Mouse (Mus musculus) cerebellum, adult 8-10 months (tissue): ENCODE measurements around the gene Litaf.
"Not testable (repeated sequence)": the region's sequence is repeated elsewhere in the genome, so short reads cannot be mapped to it uniquely, and the experiment has no call there.

ENCODE experiments used
- DNase-seq: peaks from one replicate; pipeline ENCODE4 v3.0.0; 2022

Litaf gene

DNA sequence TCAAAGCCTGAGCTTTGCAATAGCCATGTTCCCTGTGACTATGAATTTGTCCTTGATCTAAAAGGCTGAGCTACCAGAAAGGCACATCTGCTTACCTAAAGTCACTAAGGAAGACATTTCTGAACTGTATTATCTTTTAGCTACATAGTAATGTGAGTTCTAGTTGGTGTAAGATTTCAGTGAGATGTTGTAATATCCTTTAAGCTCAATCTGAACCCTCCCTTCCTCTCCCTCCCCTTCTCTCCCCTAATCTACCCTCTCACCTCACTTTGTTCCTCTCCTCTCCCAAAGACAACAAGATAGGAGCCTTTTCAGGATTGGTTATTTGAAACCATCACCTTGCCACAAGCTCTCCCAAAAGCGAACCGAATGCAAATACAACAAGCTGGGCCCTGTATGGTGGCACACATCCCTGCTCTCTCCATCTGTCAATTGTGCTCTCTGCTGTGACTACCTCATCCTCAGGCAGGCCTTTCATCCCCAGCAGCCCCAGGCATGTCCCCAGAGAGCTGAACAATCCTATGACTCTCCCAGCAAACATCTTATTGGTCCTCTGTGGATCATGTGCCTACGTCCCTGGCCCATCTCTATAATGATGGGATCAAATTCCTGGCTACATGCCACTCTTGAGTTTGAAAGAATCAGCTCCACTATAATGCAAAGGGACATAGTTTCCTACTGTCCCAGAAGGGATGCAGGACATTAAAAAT is 44.4 kb downstream of the Litaf start:
- DNase-seq: no peak

DNA sequence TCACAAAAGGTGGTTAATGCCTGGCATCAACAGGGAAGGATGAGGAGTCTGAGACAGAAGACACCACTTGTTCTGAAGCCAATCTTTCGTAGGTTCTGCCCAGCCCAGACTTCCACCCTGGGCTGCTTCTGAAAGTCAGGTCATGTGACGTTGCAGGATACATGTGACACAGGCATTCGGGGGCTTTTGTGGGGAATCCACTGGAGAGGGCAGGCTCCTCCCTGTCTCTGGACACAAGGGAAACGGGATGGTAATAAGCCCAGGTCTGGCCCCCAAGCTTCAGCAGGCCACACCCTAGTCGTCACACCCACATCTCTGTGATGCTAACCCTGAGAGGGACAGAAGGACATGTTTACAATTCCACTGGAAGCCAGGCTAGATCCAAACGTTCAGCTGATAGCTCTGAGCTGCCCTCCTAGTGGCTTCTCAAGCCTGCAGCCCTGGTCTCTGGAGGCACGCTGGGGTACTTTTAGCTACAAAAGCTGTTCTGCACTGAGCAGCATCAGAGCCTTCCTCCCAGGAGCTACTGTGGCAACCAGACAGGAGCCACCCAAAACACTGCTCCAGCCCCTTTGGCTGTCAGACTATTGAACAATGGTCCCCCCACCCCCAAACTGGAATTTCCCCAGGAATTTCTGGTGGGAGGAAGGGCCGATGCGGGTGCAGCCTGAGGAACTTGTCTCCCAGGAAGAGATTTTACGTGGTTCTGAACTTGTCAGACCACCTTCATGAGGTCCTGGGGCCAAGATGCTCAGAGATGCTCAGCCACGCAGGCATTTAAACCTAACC is 48.0 kb downstream of the Litaf start:
- DNase-seq: no peak

DNA sequence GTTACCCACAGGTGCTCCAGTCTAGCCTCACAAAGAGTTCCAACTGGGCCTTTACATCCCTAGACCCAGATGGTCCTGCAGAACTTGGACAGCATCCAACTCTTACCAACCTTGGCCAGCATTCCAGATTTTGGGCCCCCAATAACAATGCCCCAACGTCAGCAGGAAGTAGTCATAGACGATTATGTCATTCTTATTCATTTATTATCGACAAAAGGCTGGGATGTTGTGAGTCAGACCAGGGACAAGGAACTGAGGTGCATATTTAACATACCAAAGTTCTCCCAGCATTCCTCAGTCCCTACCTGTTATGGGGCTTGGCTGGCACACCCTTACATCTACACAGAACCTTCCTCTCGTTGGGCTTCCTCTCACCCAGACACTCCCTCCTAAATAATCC is 49.6 kb downstream of the Litaf start:
- no peak for DNase-seq

DNA sequence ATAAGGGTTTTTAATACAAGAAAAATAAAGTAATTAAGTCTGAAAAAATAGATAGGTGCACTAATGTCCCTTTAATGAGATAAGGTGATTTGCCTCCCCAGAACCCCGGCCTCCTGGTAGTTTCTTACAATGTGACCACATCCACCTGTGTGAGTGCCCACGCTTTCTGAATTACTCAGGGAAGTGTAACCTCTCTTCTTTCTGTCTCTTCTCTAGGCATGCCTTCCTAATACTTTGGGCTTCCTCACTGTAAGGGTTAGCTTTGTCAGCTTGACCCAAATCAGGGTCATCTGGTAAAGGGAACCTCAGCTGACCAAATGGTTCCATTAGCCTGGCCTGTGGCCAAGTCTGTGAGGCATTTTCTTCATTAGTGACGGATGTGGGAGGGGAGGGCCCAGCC is 51.5 kb downstream of the Litaf start:
- no peak for DNase-seq

DNA sequence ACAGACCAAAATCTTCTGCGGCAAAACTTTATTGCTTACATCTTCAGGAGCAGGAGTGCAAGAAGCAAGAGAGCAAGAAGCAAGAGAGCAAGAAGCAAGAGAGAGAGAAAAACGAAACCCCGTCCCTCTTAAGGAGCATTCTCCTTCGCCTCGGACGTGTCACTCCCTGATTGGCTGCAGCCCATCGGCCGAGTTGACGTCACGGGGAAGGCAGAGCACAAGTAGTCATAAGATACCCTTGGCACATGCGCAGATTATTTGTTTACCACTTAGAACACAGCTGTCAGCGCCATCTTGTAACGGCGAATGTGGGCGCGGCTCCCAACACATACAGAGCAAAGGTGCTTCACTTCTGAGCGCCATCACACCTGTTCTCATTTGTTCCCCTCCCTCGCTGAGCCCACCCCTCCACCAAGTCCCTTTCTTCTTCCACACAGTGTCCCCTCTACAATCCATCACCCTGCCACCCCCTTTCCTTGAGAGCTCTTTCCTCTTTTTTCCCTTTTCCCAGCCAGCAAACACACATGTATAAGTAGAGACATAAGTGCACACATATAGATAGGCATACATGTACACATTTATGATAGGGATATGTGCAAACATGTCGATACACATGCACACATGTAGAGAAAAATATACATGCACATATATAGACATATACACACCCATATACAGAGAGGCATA is 52.4 kb downstream of the Litaf start:
- not testable (repeated sequence) for DNase-seq

DNA sequence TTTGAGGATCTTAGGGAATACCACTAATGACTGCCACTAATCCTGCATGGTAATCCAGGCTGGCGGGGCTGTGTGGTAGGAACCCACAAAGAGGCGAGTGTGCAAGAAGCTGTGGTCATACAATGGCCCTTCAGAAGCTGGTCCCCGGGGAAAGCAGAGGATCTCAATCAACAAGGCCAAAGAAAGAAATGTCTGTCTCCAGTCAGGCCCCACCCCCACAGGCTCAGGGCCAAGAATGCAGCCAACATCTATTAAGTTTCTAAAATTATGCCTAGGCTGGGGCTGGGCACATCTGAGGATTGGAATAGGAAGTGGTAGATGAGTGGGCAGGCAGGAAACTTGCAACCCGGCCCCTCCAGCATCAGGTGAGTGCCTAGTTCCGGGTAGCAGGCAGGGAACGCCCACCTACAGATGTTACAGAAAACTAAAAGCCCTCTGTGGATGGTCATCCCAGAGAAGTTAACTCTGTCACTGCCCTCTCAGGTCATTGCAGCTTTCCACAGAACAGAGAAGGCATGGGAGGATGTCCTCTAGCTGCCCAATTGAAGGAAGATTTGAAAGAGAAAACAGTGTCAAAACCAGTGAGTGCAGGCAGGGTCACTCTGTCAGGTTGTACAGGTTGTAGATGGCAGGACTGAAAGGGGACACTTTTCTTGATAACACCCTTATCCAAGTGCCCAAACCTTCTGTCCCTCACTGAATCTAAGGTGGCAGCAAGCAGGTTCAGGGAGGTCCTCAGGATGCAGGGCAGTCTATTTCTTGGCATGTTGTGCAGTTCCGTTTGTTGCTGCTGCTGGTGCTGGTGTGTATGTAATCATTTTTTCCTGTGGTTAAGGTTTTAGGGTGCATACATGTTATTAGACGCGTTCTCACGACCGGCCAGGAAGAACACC is 53.1 kb downstream of the Litaf start:
- no peak for DNase-seq

DNA sequence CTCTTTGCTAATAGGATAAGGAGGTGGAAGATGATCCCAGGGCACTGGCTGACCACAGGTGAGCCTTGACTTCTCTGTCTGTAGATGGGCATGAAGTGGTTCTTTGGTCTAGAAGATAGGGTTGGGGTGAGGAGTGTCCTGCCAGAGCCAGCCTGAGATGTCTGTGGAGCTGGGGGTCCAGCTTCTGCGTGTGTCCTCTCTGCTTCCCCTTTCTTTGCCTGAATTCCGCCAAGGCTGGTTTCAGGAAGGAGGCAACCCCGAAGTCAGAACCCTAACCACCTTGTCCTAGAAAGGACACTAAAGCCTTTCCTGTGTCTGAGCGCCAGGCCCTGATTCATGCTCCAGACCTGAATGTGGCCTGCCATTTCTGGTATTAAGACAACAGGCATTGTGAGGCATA is 54.0 kb downstream of the Litaf start:
- DNase-seq: no peak

DNA sequence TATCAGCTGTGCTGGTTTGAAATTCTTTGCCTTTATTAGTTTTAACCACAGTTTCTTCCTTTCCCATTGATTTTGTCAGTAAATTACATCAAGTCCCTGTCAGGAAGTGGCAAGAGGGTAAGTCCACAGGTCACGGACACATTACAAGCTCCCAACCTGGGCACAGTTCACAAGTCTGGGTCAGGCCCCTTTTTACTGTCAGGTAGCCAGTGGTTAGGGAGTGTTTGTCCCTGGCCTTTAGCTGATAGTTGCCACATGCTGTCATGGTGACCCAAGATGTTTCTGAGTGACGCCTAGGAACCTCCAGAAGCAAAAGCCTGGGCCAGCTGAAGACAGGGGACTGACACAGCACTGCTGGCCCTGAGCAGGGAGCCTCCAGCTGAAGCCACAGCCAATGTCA is 54.8 kb downstream of the Litaf start:
- no peak for DNase-seq

DNA sequence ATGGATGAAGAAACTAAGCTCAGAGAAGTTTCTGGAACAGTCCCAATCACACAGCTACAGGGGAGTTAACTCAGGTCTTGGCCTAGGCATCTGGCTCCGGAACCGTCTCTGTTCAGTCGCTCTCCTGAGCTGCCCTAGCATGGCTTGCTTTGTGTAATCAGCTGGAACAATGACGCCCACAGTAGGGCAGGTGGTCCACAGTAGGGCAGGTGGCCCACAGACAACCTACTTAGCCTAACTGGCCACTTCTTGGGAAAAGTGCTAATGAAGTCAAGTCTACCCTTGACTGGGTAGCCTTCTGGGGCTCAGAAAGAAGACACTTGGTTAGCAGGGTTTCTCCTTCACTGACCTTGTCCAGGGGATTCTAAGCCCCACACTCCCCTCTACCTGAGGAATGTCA is 55.7 kb downstream of the Litaf start:
- no peak for DNase-seq

DNA sequence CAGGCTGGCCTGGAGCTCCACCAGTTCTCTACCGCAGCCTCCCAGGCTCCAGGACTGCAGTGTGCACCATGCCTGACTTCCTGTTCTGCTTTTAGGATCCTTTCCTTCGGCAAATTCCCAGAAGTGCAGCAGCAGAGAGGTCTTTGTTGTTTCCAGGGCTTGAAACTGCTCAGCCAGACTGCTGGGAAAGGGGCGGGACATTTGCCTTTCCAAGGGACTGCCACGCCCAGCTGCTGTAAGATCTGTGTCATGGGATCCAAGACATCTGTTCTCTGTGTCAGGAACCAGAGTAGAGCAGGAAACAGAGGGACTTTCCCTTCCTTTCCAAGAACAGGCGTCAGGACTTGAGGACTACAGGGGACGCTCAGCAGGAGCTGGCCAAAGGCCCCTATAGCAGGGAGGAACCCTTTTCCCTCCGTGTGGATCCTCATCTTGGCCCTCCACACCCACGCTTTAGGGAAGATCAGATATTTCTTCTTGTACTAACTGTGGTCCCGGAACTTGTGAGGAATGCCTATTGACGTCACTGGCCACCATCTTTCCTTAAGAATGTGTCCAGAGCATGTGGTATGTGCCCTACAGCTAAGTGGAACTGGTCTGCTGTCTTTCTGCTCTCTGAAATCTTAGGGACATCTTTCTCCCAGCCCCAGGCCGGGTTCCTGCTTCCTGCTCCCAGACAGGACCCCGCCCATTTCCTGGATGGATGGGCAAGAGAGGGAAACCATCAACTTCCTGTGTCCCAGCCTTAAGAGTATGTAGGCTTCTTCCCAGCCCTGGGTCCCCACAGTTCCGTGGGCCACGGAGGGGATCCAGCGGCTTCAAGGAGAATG is 57.6 kb downstream of the Litaf start:
- DNase-seq: no peak

DNA sequence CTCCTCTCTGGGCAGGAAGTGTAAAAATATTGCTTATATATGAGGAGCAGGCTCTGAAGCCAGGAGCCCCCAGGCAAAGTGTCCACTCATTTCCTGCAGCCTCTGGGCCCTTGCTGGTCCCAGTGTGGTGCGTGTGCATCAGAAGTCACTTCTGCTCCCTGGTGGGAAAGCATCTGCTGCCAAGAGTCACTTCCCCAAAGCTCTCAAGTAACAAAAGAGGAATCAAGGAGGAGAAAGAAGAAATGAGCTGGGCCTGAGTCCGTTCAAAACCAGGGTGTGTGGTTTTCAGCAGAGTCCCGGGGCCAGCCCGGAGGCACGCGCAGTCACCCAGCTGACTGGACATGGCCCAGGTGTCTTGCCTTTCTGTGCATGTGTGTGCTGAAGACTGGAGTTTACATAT is 59.9 kb downstream of the Litaf start:
- no peak for DNase-seq

DNA sequence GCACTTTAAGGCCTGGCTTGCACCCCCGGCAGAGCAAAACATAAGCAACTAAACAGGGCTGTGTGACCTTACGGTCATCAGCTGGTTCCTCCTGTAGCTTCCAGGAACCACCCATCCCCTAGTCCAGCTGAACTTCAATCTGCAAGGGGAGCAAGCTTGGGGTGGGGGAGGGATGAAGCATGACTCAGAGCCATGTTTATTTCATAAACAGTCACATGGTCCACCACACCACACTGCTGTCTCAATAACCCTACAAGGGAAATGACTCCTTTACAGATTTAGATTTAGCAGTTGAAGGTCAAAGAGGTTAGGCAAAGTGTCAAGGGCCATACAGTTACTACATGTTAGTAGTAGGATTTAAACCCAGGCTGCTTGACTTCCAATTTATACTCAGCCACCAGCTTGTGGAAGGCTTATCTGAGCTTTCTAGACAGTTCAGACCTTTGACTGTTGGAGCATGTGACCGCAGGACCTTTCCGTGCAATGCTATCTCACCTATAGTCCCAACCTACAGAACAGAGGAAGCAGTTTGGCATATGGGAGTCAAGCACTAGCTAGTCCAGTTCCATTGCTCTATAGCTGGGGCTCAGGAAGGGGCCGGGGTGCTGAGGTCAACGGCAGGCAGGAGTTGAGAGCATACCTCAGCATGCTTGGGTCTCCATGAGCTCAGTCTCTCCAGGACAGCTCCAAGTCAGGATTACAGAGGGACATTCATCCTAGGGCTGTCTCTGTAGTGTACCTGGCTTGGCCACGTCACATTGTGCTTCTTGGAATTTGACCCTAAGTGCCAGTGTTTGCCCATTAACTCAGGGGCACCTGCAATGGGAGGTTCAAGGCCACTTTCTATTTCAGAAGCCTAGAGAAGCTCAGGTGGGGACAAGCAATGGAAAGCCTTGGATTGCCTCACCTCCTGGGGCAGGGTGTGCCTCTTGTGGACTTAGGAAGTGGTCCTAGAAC is 64.0 kb downstream of the Litaf start:
- no peak for DNase-seq

DNA sequence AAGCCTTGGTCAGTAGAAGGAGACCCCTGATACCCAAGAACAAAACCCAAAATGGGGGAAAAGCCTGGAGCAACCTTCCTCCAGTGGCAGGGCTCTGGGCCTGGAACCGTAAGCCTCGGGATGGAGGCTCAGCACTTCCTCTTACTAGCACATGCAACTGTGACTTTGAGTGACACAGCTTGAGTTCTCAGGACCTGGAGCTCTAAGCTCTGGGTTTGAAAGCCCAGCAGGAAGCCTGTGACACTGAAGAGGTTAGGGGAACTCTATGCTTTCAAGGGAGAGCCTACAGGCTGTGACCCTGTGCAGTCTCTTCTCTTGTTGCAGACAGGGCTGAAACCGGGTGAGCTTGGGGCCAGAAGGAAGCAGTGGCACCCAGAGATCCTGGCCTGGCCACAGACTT is 66.1 kb downstream of the Litaf start:
- no peak for DNase-seq

DNA sequence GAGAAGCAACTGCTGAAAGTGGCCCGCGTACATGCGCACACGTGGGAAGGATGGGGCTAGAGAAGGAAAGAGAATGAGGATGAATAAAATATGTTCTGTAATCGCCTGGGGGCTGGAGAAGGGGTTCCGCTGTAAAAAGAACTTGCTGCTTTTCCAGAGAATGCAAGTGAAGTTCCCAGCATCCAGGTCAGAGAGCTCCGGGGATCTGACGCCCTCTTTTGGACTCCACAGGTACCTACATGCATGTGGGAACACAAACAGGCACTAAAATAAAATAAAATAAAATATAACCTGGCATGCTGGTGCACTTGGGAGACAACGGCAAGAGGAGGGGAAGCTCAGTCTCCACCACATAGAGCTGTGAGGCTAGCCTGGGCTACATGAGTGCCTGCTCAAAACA is 67.7 kb downstream of the Litaf start:
- no peak for DNase-seq

DNA sequence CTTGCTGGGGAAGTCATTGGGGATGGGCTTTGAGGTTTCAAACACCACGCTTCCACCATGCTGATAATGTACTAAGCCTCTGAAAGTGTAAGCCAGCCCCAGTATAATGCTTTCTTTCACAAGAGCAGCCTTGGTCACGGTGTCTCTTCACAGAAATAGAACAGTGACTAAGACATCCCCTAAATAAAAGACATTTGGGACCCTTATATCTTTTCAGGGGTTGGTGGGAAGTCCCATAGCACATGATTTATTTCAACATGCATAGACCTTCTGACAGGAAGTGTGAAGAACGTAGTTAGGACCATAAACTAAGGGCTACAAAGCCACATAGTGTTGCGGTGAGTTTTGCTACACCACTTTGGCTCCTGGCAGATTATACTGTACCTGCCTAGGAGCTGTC is 69.4 kb downstream of the Litaf start:
- DNase-seq: no peak

DNA sequence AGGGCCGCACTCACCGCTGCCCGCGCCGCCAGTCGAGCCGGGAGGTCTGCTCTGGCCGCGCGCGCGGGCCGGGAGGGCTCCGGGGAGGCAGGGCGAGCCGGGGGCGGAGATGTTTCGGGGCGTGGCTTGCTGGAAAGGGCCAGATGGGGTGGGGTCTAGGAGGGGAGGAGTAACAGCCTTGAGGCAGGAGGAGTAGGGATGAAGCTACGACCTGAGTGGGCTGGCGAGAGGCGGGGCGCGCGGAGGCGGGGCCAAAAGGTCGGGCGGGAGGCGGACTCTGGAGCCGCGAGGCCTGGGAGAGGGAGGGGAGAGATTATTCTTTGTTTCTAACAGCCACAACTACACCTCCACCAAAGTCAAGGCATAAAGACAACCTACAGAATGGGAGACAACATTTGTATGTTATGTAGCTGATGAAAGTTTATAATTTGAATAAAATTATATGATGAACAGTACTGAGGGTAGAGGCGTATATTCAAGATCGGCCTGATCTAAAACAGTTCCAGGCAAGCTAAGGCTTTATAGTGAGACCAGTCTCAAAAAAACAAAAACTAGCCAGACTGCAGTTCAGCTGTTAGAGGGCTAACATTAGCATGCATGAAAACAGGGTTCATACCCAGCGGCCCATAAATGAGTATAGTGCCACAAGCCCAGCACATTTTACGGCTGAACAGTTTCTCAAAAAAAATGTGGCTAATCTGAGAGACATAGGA is 72.8 kb downstream of the Litaf start:
- DNase-seq: peak; percentile 49

DNA sequence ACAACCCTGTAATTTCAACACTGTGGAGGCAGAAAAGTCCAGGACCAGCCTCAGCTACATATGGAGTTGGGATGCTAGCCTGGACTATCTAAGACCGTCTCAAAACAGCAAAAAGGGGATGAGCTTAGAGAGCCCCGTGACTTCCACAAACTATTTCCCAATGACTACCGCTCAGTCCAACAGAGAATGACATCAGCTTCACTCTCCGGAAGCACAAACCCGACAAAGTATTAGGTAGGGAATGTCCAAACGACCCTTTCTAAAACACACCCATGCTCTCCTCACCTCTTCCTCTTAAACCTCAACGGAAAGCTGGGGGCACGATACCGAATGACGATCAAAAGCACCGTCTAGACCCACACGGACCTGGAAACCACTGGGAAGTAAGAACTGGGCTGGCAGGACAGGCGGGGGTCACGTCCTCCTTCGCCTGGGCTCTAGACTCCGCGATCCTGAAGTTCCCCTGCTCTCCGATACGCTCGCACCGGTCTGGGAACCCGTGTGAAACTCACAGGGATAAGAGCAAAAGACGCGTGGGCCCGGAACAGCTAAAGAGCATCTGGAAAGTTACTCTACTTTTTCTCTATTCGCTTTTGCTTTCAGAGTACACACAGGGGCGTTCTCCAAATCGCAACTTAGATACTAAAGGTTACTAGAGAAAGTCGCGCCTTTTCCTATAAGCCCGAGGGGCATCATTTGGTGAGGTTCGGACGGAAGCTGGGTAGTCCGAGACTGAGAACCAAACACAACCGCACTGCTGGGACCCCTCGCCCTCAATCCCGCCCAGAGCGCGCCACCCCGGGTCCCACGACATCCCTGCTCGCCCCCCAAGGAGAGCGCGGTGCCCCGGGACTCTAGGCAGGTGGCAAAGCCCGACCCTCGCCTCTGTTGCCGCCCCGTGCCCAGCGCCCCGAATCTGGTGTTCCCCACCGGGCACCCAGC is 73.6 kb downstream of the Litaf start:
- no peak for DNase-seq

DNA sequence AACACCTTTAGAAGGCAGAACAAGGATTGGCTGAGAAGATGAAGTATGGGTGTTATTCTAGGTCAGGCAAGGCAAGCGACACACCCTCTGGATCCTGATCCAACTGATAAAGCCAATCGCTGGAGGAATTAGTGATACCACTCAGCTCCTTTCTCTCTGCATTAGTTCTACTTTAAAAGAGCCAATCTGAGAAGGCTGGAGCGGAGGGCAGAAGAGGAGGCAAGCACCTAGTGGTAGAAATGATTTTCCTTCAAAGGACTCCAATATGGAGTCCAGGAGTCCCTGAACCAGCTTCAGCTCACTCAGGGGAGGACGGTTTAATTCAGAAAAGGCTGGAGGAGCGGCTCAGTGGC is 74.2 kb downstream of the Litaf start:
- DNase-seq: no peak

DNA sequence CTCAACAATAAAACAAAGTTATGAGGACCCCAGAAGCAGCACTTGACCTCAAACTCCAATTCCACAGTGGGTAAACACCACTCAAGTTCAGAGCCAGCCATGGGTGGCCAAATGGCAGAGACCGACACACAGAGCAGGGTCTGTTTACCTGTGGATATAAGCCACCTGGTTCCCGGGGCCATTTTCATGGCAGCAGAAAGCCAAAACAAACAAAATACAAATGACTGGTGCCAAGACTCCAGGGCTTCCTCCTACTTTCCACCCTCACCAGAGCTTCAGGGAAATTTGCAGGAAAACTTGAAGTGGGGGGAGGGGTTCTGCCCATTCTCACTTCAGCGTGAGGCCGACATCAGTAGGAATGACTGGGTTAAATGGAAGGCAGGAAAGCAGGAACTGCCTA is 75.2 kb downstream of the Litaf start:
- no peak for DNase-seq
